8 mouse cellular contexts compared by ENCODE assay signal in the genomic region with DNA sequence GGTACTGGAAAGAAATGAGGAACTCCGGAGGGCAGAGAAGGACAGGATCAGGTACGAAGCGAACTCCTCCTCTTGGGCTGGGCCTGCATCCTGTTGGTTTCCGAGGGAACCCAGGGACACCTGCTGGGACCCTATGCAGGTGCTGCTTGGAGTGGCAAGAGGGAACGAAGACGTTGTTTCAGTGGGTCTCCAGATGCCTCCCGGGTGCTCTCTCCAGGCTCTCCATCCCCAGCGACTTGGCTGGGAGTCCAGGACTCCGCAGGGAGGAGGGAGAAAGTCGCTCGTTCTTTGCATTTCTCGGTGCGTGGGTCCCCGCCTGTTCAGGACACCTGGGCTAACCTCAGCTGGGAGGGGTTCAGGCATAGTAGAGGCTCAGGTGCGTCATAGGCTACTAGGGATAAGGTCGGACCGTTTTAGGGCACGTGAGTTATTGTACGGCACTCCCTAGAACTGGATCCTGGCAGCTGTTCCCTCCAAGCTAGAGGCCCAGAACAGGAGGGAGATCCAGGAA. TPM values are rescaled to one million over a fixed set of nuclear protein-coding genes. Genes with fewer than 3 reads are reported as not detected.
DNase-seq lines count a peak whose midpoint lies in the region; ATAC-seq and TF ChIP-seq lines count a peak whose summit lies in the region.

No protein-coding gene starts in this region.

- no peak for TF ChIP-seq CTCF in liver, postnatal 0 days (IDR thresholded peaks at IDR 0.05; ENCODE audit: low read depth)

- H3K9me3 ChIP-seq in intestine, embryonic 15.5 days: no peaks in the 10 kb centered on the region
- no peaks in the 10 kb centered on the region for H3K9me3 ChIP-seq in liver, postnatal 0 days (ENCODE audit: low read length)
- H3K9me3 ChIP-seq in neural tube, embryonic 15.5 days (replicated peaks): no peaks in the 10 kb centered on the region

- TF ChIP-seq EP300 in liver, postnatal 0 days (IDR thresholded peaks at IDR 0.05; ENCODE audit: low read depth): no peak

- peak; percentile 88 for ATAC-seq in intestine, embryonic 15.5 days
- peak; percentile 47; the same call in 1 of the 2 replicates for ATAC-seq in liver, postnatal 0 days
- ATAC-seq in neural tube, embryonic 15.5 days (ENCODE audit: low FRiP score): no peak; the same call in 1 of the 2 replicates

- no peaks in the 10 kb centered on the region for H3K27me3 ChIP-seq in intestine, embryonic 15.5 days (replicated peaks)
- no peaks in the 10 kb centered on the region for H3K27me3 ChIP-seq in liver, postnatal 0 days (ENCODE audit: insufficient read depth, low read length)
- peaks cover 12% of the 10 kb centered on the region; the same call in 1 of the 2 replicates for H3K27me3 ChIP-seq in neural tube, embryonic 15.5 days (replicated peaks)

- peak overlapping the region; percentile 52 for H3K9ac ChIP-seq in intestine, embryonic 15.5 days
- H3K9ac ChIP-seq in liver, postnatal 0 days (replicated peaks): 0 out of 2 replicates have a peak overlapping the region, but pooled peaks have one; percentile 11
- peak overlapping the region; percentile 14; the same call in 1 of the 2 replicates for H3K9ac ChIP-seq in neural tube, embryonic 15.5 days (replicated peaks)

- H3K27ac ChIP-seq in intestine, embryonic 15.5 days: peak overlapping the region; percentile 74
- H3K27ac ChIP-seq in liver, postnatal 0 days (ENCODE audit: low read depth): no peak overlapping the region
- H3K27ac ChIP-seq in neural tube, embryonic 15.5 days (replicated peaks): no peak overlapping the region

- H3K4me2 ChIP-seq in intestine, embryonic 15.5 days (replicated peaks): peak overlapping the region; percentile 87
- H3K4me2 ChIP-seq in liver, postnatal 0 days (ENCODE audit: low read depth, low read length): peak overlapping the region; percentile 66
- peak overlapping the region; percentile 92 for H3K4me2 ChIP-seq in neural tube, embryonic 15.5 days

- H3K4me3 ChIP-seq in intestine, embryonic 15.5 days (replicated peaks): peak overlapping the region; percentile 43
- H3K4me3 ChIP-seq in liver, postnatal 0 days (ENCODE audit: low read depth, low read length): peak overlapping the region; percentile 39
- peak overlapping the region; percentile 43 for H3K4me3 ChIP-seq in neural tube, embryonic 15.5 days (replicated peaks)

- peak; percentile 8 for DNase-seq in embryo, embryonic 10.5 days (ENCODE audit: low spot score)
- no peak for DNase-seq in embryo, embryonic 10 days (ENCODE audit: low spot score)
- DNase-seq in CD4-positive, CD25-positive, alpha-beta regulatory T cell, adult 2 months (ENCODE audit: low read depth, low spot score): peak; percentile 18
- peak; percentile 17 for DNase-seq in embryo, embryonic 11 days
- DNase-seq in liver, postnatal 0 days: no peak
- DNase-seq in c-Kit-positive CD71-positive TER-119-positive erythroid progenitor cells, embryonic 14.5 days (ENCODE audit: low spot score): no peak

- 3% methylated on average over 19 of the region's 19 CpGs for WGBS in intestine, embryonic 15.5 days
- WGBS in liver, postnatal 0 days (ENCODE audit: insufficient replicate concordance): 14% methylated on average over 19 of the region's 19 CpGs
- WGBS in neural tube, embryonic 15.5 days: 5% methylated on average over 19 of the region's 19 CpGs

- 0 out of 2 replicates have a peak, but pooled peaks cover 7% of the 10 kb centered on the region for H3K4me1 ChIP-seq in intestine, embryonic 15.5 days (replicated peaks)
- peaks cover 8% of the 10 kb centered on the region; the same call in 1 of the 2 replicates for H3K4me1 ChIP-seq in liver, postnatal 0 days (ENCODE audit: insufficient read depth)
- peaks cover 11% of the 10 kb centered on the region for H3K4me1 ChIP-seq in neural tube, embryonic 15.5 days

- H3K36me3 ChIP-seq in intestine, embryonic 15.5 days: no peaks in the 10 kb centered on the region
- no peaks in the 10 kb centered on the region for H3K36me3 ChIP-seq in liver, postnatal 0 days (replicated peaks; ENCODE audit: insufficient read depth, low read length)
- no peaks in the 10 kb centered on the region for H3K36me3 ChIP-seq in neural tube, embryonic 15.5 days

RNA-seq across cellular contexts. Expression of gene Exph5, which starts 0.4 kb away (rescaled TPM):
- polyA plus RNA-seq in intestine, embryonic 15.5 days (2015; fragmentation: Nextera tagmentation; extraction: Ambion mirVana): 3.6 and 3.9 TPM in 2 replicates
- 0.18 and 0.36 TPM in 2 replicates for polyA plus RNA-seq in liver, postnatal 0 days (2015; fragmentation: Nextera tagmentation; extraction: Ambion mirVana)
- polyA plus RNA-seq in neural tube, embryonic 15.5 days (2015; fragmentation: Nextera tagmentation; extraction: Ambion mirVana): 0.38 and 0.66 TPM in 2 replicates

RNA-seq across cellular contexts. Expression of gene Ddx10, which starts 54.0 kb away (rescaled TPM):
- polyA plus RNA-seq in intestine, embryonic 15.5 days (2015; fragmentation: Nextera tagmentation; extraction: Ambion mirVana): 24.4 and 29.7 TPM in 2 replicates
- polyA plus RNA-seq in liver, postnatal 0 days (2015; fragmentation: Nextera tagmentation; extraction: Ambion mirVana): 8.8 TPM in 2 replicates
- 23.4 and 27.1 TPM in 2 replicates for polyA plus RNA-seq in neural tube, embryonic 15.5 days (2015; fragmentation: Nextera tagmentation; extraction: Ambion mirVana)

Comparison
In these comparisons a context has a peak if more than half of its experiments do, and no peak if none do; other contexts are left out.
1. DNase-seq: peak in embryo, embryonic 10.5 days (single experiment), CD4-positive, CD25-positive, alpha-beta regulatory T cell, adult 2 months (single experiment) and embryo, embryonic 11 days (single experiment); none in embryo, embryonic 10 days (single experiment), liver, postnatal 0 days (single experiment) and c-Kit-positive CD71-positive TER-119-positive erythroid progenitor cells, embryonic 14.5 days (single experiment).
2. Peak in every context shown above with its lines, with median percentiles within 50 percentile points of each other: H3K4me2 ChIP-seq, H3K4me3 ChIP-seq and H3K9ac ChIP-seq.